Mouse (Mus musculus) thymus, postnatal 25 days (tissue): Measurements from ENCODE around the gene Zc3h12a.
A peak's percentile ranks its signal among the peaks of the same experiment; 100 is the strongest.

Source experiments
- DNase-seq: peaks from one replicate; pipeline ENCODE4 v3.0.0; 2022

The Zc3h12a gene

DNA sequence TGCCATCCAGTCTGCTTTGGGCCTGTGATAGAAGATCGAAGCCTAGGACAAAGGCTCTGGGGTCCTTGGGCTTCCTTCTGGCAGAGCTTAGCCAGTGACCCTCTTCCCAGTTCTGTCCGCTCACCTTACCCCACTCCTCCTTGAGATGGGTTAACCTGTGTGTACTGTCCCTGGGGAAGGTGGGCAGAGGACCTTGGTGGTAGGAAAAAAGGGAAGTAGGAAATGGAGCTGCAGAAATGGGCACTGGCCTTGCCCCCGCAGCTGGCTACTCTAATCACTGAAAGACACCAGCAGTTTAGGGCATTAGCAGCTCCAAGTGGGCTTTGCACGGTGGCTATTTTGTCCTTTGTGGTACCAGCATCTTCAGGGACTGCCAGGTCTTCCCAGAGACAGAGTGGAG lies 12.6 kb downstream of the Zc3h12a start:
- peak; percentile 6 for DNase-seq

DNA sequence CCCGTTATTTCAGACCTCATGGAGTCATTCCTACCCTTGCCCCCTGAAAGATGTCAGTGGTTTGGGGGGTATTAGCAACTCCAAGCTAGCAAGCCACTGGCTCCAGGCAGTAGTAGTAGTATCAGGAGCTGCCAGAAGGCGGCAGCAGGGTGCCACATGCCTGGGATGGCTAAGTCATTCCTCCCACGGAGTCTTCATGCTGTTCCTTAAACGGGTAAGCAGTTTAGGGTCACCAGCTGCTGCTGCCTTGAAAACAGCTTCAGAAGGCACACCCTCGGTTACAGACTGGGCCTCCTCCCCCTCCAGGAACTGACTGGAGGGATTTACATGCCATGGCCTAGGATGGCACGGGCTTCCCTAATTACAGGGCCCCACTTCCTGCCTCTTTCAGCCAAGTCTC lies 13.0 kb downstream of the Zc3h12a start:
- DNase-seq = peak; percentile 88

DNA sequence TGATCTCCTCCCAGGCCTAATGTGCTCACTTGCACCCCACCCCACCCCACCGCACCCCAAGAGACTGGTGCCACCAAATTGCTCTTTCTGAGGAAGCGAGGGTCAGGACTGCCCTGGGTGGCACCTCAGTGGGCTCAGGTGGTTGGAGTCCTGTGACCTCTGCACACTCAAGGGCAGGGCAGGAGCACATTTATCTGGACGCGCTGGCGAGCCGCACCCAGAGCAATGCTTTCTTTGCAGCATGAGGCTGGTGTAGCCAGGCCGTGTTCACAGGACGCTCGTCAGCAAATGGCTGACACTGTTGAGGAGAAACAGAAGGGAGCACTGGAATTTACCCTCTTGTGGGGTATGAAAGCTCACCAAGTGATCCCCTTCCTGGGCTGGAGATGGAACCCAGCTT lies 22.3 kb downstream of the Zc3h12a start:
- no peak for DNase-seq

DNA sequence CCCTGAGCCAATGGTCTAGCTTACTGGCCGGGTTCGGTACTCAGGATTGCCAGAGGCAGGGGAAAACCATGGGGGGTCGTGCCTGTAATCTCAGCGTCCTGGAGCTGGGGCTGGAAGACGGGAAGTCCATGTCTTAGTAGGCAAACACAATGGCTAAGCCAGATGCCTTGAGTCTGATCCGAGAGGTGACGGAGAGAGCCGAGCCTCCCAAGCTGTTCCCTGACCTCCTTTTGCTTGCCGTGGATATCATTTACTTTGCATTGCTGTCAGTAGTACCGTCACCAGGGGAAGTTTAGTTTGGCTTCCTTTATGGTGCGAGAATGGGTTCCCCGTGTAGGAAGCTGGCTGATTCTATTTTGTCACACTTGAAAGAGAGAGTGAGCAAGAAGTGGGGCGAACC lies 26.3 kb downstream of the Zc3h12a start:
- no peak for DNase-seq

DNA sequence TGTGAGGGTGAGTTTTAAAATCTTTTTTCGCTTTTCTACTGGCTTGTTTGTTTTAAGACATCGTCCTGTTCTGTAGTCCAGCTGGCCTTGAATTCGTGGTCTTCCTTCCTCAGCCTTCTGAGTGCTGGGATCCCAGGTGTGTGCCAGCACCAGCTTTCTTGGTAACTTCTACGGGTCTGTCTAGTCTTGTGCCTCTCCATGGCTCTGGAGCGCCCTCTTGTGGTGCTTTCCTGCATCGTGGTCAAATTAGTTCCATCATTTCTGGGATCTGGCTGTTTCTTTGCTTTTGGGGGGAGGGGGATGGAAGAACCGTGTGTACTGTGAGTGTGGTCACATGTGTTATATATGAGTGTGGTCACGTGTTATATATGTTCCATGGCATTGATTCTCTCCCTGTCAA lies 28.2 kb downstream of the Zc3h12a start:
- DNase-seq = peak; percentile 83

DNA sequence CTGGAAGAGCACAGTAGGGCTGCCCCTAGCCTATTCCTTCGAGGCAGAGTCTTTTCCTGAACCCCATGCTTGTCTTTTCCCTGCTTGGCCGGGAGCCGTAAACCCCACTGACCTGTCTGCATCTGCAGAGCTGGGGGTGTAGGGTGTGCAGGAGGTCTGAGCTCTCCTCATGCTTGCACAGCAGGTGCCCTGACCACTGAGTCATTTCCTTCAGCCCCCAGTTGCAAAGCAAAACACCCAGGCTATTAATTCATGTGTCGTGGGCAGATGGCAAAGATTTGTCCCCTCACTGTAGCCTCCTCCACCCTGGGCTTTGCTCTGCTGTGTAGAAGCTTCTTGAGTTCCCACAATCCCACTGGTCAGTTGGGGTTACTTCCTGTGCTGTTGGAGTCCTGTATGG lies 30.2 kb downstream of the Zc3h12a start:
- DNase-seq = no peak

DNA sequence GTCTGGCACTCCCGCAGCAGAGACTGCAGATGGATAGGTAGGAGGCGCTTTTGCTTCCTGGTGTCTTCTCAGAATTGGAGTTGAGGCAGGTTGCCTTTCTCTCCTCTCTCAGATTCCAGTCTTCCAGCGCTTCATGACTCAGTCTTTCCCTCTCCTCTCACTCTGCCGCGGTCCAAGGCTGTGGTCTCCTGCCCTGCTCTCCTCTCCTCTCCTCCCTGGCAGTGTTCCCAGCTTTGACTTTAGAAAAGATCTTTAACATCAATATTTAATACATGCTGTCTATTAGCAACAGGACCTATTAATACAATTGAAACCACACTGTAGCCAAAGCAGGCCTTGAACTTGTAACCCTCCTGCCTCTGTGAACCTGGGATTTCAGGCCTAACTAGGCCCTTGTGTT lies 31.6 kb downstream of the Zc3h12a start:
- no peak for DNase-seq

DNA sequence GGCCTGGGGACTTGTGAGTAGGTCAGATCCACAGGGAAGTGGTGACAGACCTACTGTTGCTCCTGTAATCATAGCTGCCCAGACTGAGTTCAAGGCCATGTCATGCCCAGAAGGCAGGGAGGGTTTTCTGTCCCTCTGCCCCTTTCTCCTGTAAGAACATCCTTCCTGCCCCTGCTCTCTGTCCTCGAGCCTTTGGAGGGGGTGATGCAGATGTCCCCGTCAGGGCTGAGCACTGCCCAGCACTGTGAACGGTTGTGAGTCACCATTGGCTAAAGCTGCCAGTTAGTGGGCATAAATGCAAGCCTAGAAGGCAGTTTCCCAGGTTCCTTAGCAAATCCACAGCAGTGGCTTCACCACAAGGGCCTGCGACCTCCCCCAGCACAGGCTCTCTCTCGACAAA lies 34.6 kb downstream of the Zc3h12a start:
- DNase-seq = no peak

DNA sequence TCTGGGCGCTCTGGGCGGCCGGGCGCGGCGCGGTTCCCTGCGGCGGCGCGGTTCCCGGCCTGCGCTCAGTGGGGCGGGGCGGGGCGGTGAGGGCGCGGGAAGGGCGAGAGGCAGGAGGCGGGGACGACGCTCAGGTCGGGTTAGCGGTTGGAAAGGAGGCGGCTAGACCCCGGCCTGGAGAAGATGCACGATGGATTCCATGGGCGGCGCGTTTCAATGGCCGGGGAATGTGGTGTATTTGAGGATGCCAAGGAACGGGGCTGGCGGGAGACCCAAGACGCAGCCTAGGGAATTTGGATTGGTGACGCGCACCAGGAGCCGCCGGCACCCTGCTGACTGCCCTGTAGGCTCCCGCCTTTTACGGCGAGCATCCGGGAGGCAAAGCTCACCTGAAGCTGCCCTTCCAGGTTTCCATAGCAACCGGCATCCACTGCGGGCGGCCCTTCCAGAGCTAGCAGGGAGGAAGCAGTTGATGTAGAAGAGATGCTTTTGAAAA lies 42.2 kb downstream of the Zc3h12a start:
- peak; percentile 55 for DNase-seq

DNA sequence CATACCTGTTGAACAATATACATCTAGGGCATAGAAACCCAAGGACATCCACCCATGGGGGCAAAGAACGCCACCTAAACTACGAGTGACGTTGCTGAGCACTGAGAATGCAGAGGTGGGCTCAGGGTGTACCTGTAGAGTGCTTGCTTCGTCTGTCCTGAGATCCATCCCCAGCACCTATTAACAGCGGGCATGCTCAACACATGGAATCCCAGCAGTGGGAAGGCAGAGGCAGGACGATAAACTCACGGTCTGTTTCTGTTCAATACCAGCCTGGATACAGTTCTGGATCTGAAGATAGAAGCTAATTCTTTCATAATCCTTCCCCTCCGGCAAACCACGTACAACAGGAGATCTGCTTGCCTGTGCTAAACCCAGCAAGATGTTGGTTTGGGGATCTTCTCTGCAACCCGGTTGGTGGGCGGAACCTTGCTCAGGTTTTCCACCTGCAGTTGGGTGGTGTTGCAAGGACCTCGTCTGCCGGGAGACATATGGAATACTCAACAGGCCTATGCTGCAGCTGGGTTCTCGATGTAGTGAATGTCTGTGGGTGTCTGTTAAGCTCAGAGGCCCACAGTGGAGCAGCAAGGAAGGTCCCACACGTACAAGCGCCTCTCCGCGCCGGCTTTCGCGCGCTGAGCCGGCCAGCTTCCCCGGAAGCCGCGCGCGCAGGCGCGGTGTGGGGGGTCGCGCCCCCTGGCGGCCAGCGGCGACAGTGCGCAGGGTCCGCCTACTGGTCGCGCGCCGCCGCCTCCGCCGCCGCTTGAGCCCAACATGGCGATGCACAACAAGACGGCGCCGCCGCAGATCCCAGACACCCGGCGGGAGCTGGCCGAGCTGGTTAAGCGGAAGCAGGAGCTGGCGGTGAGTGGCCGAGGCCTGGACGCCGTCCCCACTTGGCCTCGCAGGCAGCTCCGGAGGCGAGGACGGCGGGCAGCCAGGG lies 43.0 kb downstream of the Zc3h12a start, which contains the start of gene Meaf6:
TSS of gene Meaf6 (plus strand) at position 732 of the 943 bp plus-strand sequence.
- DNase-seq = peak; percentile 96

DNA sequence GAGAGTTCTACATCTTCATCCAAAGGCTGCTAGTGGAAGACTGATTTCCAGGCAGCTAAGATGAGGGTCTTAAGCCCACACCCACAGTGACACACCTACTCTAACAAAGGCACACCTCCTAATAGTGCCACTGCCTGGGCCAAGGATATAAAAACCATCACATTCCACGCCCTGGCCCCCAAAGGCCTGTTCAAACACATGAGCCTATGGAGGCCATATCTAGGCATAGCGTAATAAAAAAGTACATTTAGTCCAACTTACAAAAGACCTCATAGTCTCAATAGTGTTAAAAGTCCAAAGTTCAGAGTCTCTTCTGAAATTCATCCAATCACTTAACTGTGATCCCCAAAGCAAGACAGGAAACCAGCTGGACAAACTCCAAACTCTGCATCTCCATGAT lies 48.9 kb downstream of the Zc3h12a start:
- no peak for DNase-seq

DNA sequence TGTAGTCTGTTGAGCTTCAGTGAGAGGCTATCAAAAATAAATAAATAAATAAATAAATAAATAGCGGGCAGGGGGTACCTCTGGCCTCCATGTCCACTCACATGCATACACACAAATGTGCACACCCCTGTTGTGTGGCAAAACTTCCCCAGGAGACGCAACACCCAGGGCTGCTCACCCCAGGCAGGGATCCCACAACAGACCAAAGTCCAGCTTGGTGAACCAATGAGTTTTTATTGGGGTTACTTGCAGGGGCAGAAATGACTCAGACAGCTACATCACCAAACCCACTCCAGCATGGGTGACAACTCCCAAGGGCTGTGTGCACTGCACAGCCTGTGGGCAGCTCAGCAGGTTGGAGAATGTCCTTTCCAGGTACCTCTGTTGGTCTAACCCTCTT lies 49.9 kb downstream of the Zc3h12a start:
- no peak for DNase-seq
